Mouse (Mus musculus): ENCODE measurements around the gene Zbtb39.
"Not testable (repeated sequence)": the region's sequence is repeated elsewhere in the genome, so short reads cannot be mapped to it uniquely, and the experiment has no call there.

Zbtb39 gene

GRCm38 (mm10) chr10:127785411-127785810 lies 46.1 kb downstream of the Zbtb39 start:
- DNase-seq (ENCODE audit: low spot score in 2 of 2) = not testable (repeated sequence)

Data from frontal cortex, postnatal 25 days (tissue).